Mouse (Mus musculus): ENCODE measurements around the gene Mrnip. TPM values are rescaled to one million over a fixed set of nuclear protein-coding genes. Genes with fewer than 3 reads are reported as not detected.
A peak's percentile ranks its signal among the peaks of the same experiment; 100 is the strongest.

Gene Mrnip
- polyA plus RNA-seq, 1 experiment from 2014 or later: 17.6 TPM

- Histone ChIP-seq H3K4me3 (ENCODE audit: low read depth, low read length) (no peak overlapping the region), H3K9me3 (replicated peaks; ENCODE audit: control insufficient read depth, low read length) (no peaks in the 10 kb centered on the region), H3K27me3 (ENCODE audit: control insufficient read depth, insufficient read depth, low read length) (no peaks in the 10 kb centered on the region), H3K36me3 (ENCODE audit: control insufficient read depth, insufficient read depth, low read length) (peaks cover 1% of the 10 kb centered on the region), H3K27ac (ENCODE audit: low read depth, low read length) (peak overlapping the region; percentile 68; the same call in 1 of the 2 replicates), H3K4me1 (ENCODE audit: control insufficient read depth, insufficient read depth, low read length) (peaks cover 34% of the 10 kb centered on the region), H3K4me2 (no peak overlapping the region), H3K9ac (ENCODE audit: low read depth, low read length) (no peak overlapping the region)
- WGBS (ENCODE audit: insufficient replicate concordance): 77% methylated on average over 3 of the region's 3 CpGs
- ATAC-seq (replicated peaks; ENCODE audit: insufficient number of reproducible peaks, low FRiP score, low TSS enrichment): no peak
Measured at GRCm38 (mm10) chr11:50212060-50212739, 38.0 kb downstream of the Mrnip start.

GRCm38 (mm10) chr11:50212848-50213758 is 38.9 kb downstream of the Mrnip start:
- Histone ChIP-seq H3K27ac (ENCODE audit: low read depth, low read length) (peak overlapping the region; percentile 68), H3K9me3 (replicated peaks; ENCODE audit: control insufficient read depth, low read length) (no peaks in the 10 kb centered on the region), H3K4me2 (peak overlapping the region; percentile 27), H3K4me3 (ENCODE audit: low read depth, low read length) (no peak overlapping the region), H3K27me3 (ENCODE audit: control insufficient read depth, insufficient read depth, low read length) (no peaks in the 10 kb centered on the region), H3K9ac (ENCODE audit: low read depth, low read length) (no peak overlapping the region), H3K4me1 (ENCODE audit: control insufficient read depth, insufficient read depth, low read length) (peaks cover 36% of the 10 kb centered on the region), H3K36me3 (ENCODE audit: control insufficient read depth, insufficient read depth, low read length) (no peaks in the 10 kb centered on the region)
- 0 out of 2 replicates have a peak, but pooled peaks have one; percentile 28 for ATAC-seq (replicated peaks; ENCODE audit: insufficient number of reproducible peaks, low FRiP score, low TSS enrichment)
- 38% methylated on average over 11 of the region's 11 CpGs for WGBS (ENCODE audit: insufficient replicate concordance)

DNA sequence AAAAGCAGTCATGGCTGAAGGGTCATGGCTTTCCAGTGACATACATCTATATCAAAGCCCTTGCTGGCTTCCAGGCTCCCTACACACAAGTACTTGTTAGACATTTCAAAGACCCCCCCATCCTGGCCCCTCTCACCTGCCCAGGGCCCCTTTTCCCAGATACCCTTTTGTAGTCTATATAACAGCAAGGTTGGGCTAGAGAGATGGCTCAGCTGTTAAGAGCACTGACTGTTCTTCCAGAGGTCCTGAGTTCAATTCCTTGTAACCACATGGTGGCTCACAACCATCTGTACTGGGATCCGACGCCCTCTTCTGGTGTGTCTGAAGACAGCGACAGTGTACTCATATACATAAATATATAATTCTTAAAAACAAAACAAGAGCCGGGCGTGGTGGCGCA is 40.4 kb downstream of the Mrnip start:
- peaks cover 31% of the 10 kb centered on the region for H3K4me1 ChIP-seq (ENCODE audit: control insufficient read depth, insufficient read depth, low read length)
- no peak overlapping the region for H3K27ac ChIP-seq (ENCODE audit: low read depth, low read length)
- no peak for ATAC-seq (replicated peaks; ENCODE audit: insufficient number of reproducible peaks, low FRiP score, low TSS enrichment)
- H3K36me3 ChIP-seq (ENCODE audit: control insufficient read depth, insufficient read depth, low read length): no peaks in the 10 kb centered on the region
- no peaks in the 10 kb centered on the region for H3K9me3 ChIP-seq (replicated peaks; ENCODE audit: control insufficient read depth, low read length)
- H3K27me3 ChIP-seq (ENCODE audit: control insufficient read depth, insufficient read depth, low read length): no peaks in the 10 kb centered on the region
- no peak overlapping the region for H3K9ac ChIP-seq (ENCODE audit: low read depth, low read length)
- no peak overlapping the region for H3K4me2 ChIP-seq
- 91% methylated on average over 6 of the region's 6 CpGs for WGBS (ENCODE audit: insufficient replicate concordance)
- no peak overlapping the region for H3K4me3 ChIP-seq (ENCODE audit: low read depth, low read length)

DNA sequence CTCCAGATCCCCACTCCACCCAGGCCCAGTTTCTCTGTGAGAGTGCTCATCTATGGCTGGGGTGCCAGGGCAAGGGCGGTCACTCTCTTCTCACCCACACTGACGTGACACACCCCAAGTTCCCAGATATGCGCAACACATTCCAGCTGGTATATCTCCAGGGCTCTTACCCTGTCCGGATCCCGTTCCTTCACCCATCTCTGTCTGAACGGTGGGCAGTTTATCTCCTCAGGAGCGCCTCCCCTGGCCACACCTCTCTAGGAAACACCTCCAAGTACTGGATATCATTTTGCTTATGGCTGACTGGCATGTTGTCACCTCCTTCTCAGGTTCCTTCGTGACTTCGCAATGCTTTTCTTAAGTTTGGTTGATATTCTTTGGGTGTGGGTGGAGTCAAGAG is 41.4 kb downstream of the Mrnip start:
- H3K9ac ChIP-seq (ENCODE audit: low read depth, low read length): no peak overlapping the region
- 0 out of 2 replicates have a peak overlapping the region, but pooled peaks have one; percentile 4 for H3K4me3 ChIP-seq (ENCODE audit: low read depth, low read length)
- H3K9me3 ChIP-seq (replicated peaks; ENCODE audit: control insufficient read depth, low read length): no peaks in the 10 kb centered on the region
- no peak overlapping the region for H3K27ac ChIP-seq (ENCODE audit: low read depth, low read length)
- H3K4me2 ChIP-seq: peak overlapping the region; percentile 49
- no peaks in the 10 kb centered on the region for H3K27me3 ChIP-seq (ENCODE audit: control insufficient read depth, insufficient read depth, low read length)
- WGBS (ENCODE audit: insufficient replicate concordance): 10% methylated on average over 9 of the region's 9 CpGs
- ATAC-seq (replicated peaks; ENCODE audit: insufficient number of reproducible peaks, low FRiP score, low TSS enrichment): no peak
- peaks cover 31% of the 10 kb centered on the region for H3K4me1 ChIP-seq (ENCODE audit: control insufficient read depth, insufficient read depth, low read length)
- no peaks in the 10 kb centered on the region for H3K36me3 ChIP-seq (ENCODE audit: control insufficient read depth, insufficient read depth, low read length)

DNA sequence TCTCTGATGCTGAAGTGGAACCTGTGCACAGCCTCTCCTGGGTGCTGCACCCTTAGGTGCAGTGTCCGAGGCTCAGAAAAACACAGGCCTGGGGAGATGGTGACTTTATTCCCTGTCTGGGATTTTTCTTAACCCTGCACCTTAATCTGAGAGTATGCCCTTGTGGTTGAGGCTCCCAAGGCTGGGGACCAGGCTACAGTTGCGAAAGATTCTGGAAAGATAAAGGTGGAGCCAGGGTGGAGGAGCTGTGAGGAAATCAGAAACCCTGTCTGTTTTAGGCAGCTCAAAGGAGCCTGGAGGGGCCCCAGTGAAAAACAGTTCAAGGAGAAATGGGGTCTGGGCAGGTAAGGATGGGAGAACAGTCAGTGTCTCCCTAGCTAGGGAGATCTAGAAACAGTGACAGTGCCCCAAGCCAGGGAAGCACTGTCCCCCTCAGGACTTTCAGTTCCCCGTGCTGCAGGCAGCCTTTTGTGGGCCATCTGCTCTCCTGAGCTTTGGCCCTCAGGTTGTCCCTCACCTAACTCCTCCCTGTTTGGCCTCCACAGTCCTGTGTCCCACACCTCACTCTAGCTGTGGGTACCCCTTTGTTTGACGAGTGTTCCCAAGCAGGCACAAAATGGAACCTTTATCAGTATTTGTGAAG is 42.6 kb downstream of the Mrnip start:
- Histone ChIP-seq H3K4me1 (ENCODE audit: control insufficient read depth, insufficient read depth, low read length) (peaks cover 26% of the 10 kb centered on the region), H3K27me3 (ENCODE audit: control insufficient read depth, insufficient read depth, low read length) (no peaks in the 10 kb centered on the region), H3K4me3 (ENCODE audit: low read depth, low read length) (no peak overlapping the region), H3K9ac (ENCODE audit: low read depth, low read length) (no peak overlapping the region), H3K36me3 (ENCODE audit: control insufficient read depth, insufficient read depth, low read length) (no peaks in the 10 kb centered on the region), H3K9me3 (replicated peaks; ENCODE audit: control insufficient read depth, low read length) (no peaks in the 10 kb centered on the region), H3K4me2 (no peak overlapping the region), H3K27ac (ENCODE audit: low read depth, low read length) (no peak overlapping the region)
- ATAC-seq (replicated peaks; ENCODE audit: insufficient number of reproducible peaks, low FRiP score, low TSS enrichment): no peak
- 73% methylated on average over 4 of the region's 4 CpGs for WGBS (ENCODE audit: insufficient replicate concordance)

DNA sequence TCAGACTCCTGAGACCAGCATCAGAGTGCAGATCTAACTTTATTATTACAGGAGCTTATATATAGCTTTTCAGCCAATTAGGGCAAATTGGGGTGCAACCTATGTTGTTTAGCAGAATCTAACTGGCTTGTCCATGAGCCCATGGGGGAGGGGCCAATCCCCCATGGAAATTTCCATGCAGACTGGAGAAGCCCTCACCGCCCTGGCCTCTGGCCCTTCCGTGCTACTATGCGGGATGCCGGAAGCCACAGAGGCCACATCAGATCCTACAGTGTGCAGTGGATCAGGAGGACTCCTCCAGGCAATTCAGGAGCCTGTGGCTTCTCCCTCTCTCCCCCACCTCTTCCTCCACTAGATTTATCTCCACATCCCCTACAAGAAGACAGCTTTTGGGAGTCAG is 43.6 kb downstream of the Mrnip start:
- no peak overlapping the region for H3K4me3 ChIP-seq (ENCODE audit: low read depth, low read length)
- no peaks in the 10 kb centered on the region for H3K9me3 ChIP-seq (replicated peaks; ENCODE audit: control insufficient read depth, low read length)
- H3K27ac ChIP-seq (ENCODE audit: low read depth, low read length): no peak overlapping the region
- WGBS (ENCODE audit: insufficient replicate concordance): 55% methylated on average over 4 of the region's 4 CpGs
- H3K4me2 ChIP-seq: no peak overlapping the region
- H3K4me1 ChIP-seq (ENCODE audit: control insufficient read depth, insufficient read depth, low read length): peaks cover 22% of the 10 kb centered on the region
- no peaks in the 10 kb centered on the region for H3K36me3 ChIP-seq (ENCODE audit: control insufficient read depth, insufficient read depth, low read length)
- no peaks in the 10 kb centered on the region for H3K27me3 ChIP-seq (ENCODE audit: control insufficient read depth, insufficient read depth, low read length)
- no peak overlapping the region for H3K9ac ChIP-seq (ENCODE audit: low read depth, low read length)
- ATAC-seq (replicated peaks; ENCODE audit: insufficient number of reproducible peaks, low FRiP score, low TSS enrichment): peak; percentile 28; the same call in 1 of the 2 replicates

- ATAC-seq (replicated peaks; ENCODE audit: insufficient number of reproducible peaks, low FRiP score, low TSS enrichment): no peak
- H3K36me3 ChIP-seq (ENCODE audit: control insufficient read depth, insufficient read depth, low read length): no peaks in the 10 kb centered on the region
- no peak overlapping the region for H3K9ac ChIP-seq (ENCODE audit: low read depth, low read length)
- no peak overlapping the region for H3K4me3 ChIP-seq (ENCODE audit: low read depth, low read length)
- no peaks in the 10 kb centered on the region for H3K9me3 ChIP-seq (replicated peaks; ENCODE audit: control insufficient read depth, low read length)
- H3K4me2 ChIP-seq: no peak overlapping the region
- WGBS (ENCODE audit: insufficient replicate concordance): 60% methylated on average over 2 of the region's 2 CpGs
- H3K27ac ChIP-seq (ENCODE audit: low read depth, low read length): no peak overlapping the region
- H3K4me1 ChIP-seq (ENCODE audit: control insufficient read depth, insufficient read depth, low read length): peaks cover 13% of the 10 kb centered on the region
- H3K27me3 ChIP-seq (ENCODE audit: control insufficient read depth, insufficient read depth, low read length): 0 out of 2 replicates have a peak, but pooled peaks cover 3% of the 10 kb centered on the region
Measured at GRCm38 (mm10) chr11:50219833-50220232, 45.6 kb downstream of the Mrnip start.

DNA sequence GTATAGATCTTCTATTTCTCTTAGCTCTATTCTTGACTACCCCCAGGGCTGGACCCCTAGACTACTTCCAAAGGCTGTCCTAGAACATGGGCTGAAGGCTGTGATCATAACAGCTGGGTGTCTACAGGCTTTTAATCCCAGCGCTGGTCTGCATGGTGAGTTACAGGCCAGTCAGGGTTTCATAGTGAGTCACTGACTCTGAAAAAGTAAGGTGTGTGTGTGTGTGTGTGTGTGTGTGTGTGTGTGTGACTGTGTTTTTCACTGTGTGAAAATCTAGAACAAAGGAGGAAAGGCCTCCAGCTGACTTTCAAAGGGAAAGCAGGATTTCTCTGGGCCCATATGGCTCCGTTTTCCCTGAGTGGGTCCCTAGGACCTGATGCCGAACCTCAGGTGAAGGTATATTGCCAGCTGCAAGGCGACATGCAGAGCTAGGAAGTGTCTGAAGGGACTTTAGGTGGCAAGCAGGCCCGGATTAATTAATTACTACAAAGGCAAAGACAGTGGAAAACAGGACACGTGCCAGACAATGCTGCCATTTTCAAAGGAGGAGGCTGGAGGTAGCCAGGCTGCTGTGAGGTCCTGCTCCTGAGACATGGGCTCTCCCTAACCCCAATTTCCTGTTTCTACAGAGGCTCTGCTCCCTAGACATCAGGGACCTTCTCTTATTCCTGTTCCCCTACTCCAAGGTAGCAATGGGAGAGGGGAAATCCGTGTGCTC is 48.5 kb downstream of the Mrnip start:
- no peaks in the 10 kb centered on the region for H3K9me3 ChIP-seq (replicated peaks; ENCODE audit: control insufficient read depth, low read length)
- H3K27ac ChIP-seq (ENCODE audit: low read depth, low read length): no peak overlapping the region
- no peak overlapping the region for H3K4me2 ChIP-seq
- no peak overlapping the region for H3K4me3 ChIP-seq (ENCODE audit: low read depth, low read length)
- H3K9ac ChIP-seq (ENCODE audit: low read depth, low read length): no peak overlapping the region
- ATAC-seq (replicated peaks; ENCODE audit: insufficient number of reproducible peaks, low FRiP score, low TSS enrichment): no peak
- H3K27me3 ChIP-seq (ENCODE audit: control insufficient read depth, insufficient read depth, low read length): 0 out of 2 replicates have a peak, but pooled peaks cover 3% of the 10 kb centered on the region
- H3K36me3 ChIP-seq (ENCODE audit: control insufficient read depth, insufficient read depth, low read length): no peaks in the 10 kb centered on the region
- H3K4me1 ChIP-seq (ENCODE audit: control insufficient read depth, insufficient read depth, low read length): peaks cover 10% of the 10 kb centered on the region
- WGBS (ENCODE audit: insufficient replicate concordance): 62% methylated on average over 7 of the region's 7 CpGs
